Mouse (Mus musculus): Measurements from ENCODE around the gene Mgat4b. TPM values are rescaled to one million over a fixed set of nuclear protein-coding genes. Genes with fewer than 3 reads are reported as not detected.

Gene Mgat4b
- polyA plus RNA-seq (2017; shearing (Covaris generic)): 9.4 TPM

DNA sequence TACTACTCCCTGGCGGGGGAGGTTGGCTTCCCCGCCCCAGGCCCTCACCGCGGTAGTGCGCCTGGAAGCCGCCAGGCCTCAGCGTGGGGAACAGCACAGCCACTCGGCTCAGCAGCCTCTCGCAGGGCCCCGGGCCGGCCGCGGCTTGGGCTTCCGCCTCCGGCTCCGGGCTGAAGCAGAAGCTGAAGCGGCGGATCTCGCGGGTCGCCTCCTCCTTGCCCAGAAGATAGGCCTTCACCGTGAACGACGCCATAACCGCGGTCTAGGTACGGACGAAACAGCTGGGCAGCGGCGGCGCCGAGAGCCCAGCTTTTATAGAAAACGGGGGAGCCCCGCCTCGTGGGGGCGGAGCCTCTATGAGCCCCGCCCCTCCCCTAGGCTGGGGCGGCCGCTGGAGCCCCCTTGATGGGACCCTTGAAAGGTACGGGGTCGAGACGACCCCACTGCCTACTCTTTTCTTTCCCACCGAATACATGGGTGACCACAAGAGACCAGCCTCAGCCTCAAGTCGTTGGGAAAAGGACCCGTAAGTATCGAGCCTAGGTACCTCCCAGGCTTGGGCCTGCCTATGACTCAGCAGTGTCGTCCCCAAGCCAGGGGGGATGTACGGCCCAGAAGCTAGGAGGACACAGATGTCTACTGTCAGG, at the start of gene Mgat4b, which contains the start of gene Sqstm1:
Gene Mgat4b, plus strand, starts transcription at position 386 of the 647 bp plus-strand sequence.
Gene Sqstm1, minus strand, starts transcription at position 323 of the 647 bp plus-strand sequence.

DNA sequence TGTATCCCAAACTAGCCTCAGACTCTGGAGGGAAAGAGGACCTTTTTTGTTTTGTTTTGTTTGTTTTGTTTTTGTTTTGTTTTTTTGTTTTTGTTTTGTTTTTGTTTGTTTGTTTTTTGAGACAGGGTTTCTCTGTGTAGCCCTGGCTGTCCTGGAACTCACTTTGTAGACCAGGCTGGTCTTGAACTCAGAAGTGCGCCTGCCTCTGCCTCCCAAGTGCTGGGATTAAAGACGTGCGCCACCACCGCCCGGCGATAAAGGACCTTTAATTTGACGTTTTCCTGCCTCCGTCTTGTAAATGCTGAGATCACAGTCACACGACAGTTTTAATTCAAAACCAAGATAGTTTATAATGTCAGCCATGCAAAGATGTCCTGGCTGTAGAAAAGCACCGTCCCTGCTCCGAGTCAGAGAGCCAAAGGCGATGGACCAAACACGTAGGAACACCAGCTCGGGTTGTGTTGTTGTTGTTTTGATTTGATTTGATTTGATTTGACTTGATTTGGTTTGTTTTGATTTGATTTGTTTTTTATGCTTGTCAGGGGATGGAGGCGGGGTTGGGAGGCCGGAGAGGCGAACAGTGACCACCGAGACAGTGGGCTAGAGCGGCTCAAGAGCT, 36.5 kb upstream of the Mgat4b start, which contains the start of gene Mrnip:
Gene Mrnip, plus strand, starts transcription at position 334 of the 619 bp plus-strand sequence.

DNA sequence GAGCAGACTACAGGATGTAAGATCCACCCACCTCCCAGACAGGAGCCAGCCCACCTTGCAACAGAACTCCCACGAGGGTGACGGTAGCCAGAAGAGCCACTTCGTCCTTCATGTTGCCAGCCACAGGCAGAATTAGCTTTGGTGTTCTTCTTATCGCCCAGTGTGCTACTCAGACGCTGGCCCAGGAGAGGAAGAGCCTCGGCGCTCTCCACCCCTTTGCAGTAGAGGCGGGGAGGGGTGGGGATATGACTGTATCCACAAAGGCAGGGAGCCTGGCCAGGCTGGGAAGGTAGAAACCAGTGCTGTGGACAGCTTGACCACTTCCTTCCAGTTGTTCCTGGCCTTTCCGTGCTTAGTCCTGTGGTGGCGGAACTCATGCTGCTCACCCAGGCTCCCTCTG, 27.6 kb downstream of the Mgat4b start, which contains the start of gene Ltc4s:
Gene Ltc4s, minus strand, starts transcription at position 293 of the 400 bp plus-strand sequence.

Other genes starting within 250 kb of the Mgat4b start
- 7.8 TPM for gene Rnf130, start 185.5 kb upstream of the Mgat4b start, polyA plus RNA-seq (2017; shearing (Covaris generic))
- gene Tbc1d9b, start 79.5 kb upstream of the Mgat4b start, polyA plus RNA-seq (2017; shearing (Covaris generic)): 49.3 TPM
- gene Mrnip, start 36.4 kb upstream of the Mgat4b start, polyA plus RNA-seq (2017; shearing (Covaris generic)): 2.3 TPM
- 1,010 TPM for gene Sqstm1, start 63 bp upstream of the Mgat4b start, polyA plus RNA-seq (2017; shearing (Covaris generic))
- gene Ltc4s, start 27.7 kb downstream of the Mgat4b start, polyA plus RNA-seq (2017; shearing (Covaris generic)): 0.59 TPM
- gene Maml1, start 81.4 kb downstream of the Mgat4b start, polyA plus RNA-seq (2017; shearing (Covaris generic)): 6.7 TPM
- 176 TPM for gene Canx, start 114.8 kb downstream of the Mgat4b start, polyA plus RNA-seq (2017; shearing (Covaris generic))
- gene Cby3, start 143.6 kb downstream of the Mgat4b start, polyA plus RNA-seq (2017; shearing (Covaris generic)): not detected
- 345 TPM for gene Hnrnph1, start 166.1 kb downstream of the Mgat4b start, polyA plus RNA-seq (2017; shearing (Covaris generic))
- 21.0 TPM for gene Rufy1, start 220.2 kb downstream of the Mgat4b start, polyA plus RNA-seq (2017; shearing (Covaris generic))